Mouse (Mus musculus) brain, adult 2 months (tissue): ENCODE measurements around the gene Olfr143.

Experiments
- DNase-seq: peaks from one replicate; pipeline ENCODE4 v3.0.0; 2011; ENCODE audit warnings: low read depth, low spot score

The Olfr143 gene

DNA sequence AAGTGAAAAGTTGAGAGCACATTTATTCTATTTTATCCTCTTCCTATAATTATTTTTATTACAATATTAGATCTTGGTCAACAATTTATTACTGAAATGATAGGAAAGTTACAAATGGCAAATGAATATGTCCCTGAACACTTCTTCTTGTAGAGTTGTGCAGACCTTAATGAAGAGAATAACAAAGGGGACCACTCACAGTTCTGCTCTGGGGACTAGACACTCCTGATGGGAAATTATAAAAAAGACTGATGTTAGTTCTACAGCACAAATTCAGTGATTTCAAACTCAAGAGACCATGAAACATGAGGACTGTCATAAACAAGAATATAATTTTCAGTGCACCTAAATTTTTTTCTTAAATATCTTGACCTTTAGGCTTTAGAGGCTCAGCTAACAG is at the start of gene Olfr143:
Gene Olfr143 (plus strand): TSS at position 301 of the 400 bp plus-strand sequence.
- DNase-seq = no peak

DNA sequence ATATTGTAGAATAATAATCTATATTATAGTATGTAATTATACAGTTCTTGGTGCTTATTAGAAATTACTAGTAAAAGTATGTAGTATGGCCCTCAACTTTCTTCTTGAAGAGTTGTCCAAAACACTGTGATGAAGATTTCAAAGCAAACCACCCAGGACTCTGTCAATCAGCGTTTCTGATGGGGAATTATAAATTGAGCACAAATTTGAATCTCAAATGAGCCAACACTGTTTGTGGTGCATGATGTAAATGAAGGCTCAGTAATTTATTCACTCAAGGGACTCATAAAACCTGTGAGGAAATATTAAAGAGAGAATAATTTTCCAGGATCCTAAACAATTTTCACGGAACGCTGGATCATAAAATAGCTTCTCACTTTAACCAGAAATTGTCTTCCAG is 44.5 kb upstream of the Olfr143 start, which contains the start of gene Olfr893:
Gene Olfr893 (plus strand): TSS at position 301 of the 400 bp plus-strand sequence.
- no peak for DNase-seq

DNA sequence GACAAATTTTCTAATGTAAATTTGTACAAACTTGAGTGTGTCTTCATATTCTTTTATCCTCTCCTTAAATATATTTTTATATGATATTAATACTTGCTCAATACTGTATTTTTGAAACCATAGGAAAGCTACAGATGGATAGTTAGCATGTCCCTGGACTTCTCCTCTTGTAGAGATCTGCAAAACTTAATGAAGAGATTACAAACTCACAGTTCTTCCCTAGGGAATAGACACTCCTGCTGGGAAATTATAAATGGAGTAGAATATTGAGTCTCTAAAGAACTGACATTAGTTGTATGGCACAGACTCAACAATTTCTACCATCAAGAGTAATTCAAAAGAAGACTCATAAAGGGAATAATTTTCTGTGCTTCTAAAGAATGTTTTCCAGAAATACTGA is 34.8 kb upstream of the Olfr143 start, which contains the start of gene Olfr894:
Gene Olfr894 (plus strand): TSS at position 301 of the 400 bp plus-strand sequence.
- DNase-seq = no peak

DNA sequence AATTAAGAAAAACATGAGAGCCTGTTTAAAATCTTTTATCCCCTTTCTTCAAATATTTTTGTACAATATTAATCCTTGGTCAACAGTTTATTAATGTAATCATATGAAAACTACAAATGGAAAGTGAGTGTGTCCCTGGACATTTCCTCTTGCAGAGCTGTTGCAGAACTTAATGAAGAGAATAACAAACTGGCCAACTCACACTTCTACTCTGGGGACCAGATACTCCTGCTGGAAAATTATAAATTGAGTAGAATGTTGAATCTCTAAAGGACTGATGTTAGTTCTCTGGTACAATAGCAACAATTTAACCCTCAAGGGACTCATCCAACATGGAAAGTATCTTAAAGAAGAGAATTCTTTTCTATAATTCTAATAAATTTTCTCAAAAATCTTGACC is 15.0 kb downstream of the Olfr143 start, which contains the start of gene Olfr895:
Gene Olfr895 (plus strand): TSS at position 301 of the 400 bp plus-strand sequence.
- DNase-seq = no peak

DNA sequence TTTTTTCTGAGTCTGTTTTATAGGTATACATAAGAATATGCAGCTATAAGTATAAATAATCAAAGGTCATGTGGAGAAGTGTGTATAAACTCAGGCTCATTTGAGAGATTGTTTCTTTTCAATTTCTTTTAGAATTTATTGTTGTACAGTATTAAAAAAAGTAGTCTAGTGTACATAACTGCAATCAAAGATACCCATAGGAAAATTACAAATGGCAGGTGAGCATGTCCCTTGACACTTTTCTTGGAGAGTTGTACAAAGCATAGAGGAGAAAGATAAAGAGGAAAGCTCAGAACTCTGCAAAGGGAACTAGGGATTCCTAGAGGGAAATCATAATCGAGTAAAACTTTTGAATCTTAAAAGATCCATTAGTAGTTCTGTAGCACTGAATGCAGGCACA is 38.2 kb downstream of the Olfr143 start, which contains the start of gene Olfr896-ps1:
Gene Olfr896-ps1 (plus strand): TSS at position 301 of the 400 bp plus-strand sequence.
- no peak for DNase-seq
